Mouse (Mus musculus) left cerebral cortex, postnatal 4 days (tissue): ENCODE measurements around the gene Pcca. TPM values are rescaled to one million over a fixed set of nuclear protein-coding genes. Genes with fewer than 3 reads are reported as not detected.
A peak's percentile ranks its signal among the peaks of the same experiment; 100 is the strongest.

ENCODE experiments used
- DNase-seq: peaks from one replicate; pipeline ENCODE4 v3.0.0-alpha.2; 2022
- intact Hi-C: fragments of 180-260 bp; cut with DNase I; formaldehyde crosslinking; loops from one replicate; pipeline ENCODE4 v1.15.1; 2025
- total RNA-seq, 2 experiments: library from RNA; stranded (reverse); gene quantifications; 2 replicates each; pipeline ENCODE4 v1.2.3; 2021

Gene Pcca
- total RNA-seq, 2 experiments from 2014 or later: 26.1 to 29.5 TPM

- no peak for DNase-seq
- intact Hi-C loops: no loop called here
Observed at GRCm38 (mm10) chr14:122825464-122825863, 291.3 kb downstream of the Pcca start.

DNA sequence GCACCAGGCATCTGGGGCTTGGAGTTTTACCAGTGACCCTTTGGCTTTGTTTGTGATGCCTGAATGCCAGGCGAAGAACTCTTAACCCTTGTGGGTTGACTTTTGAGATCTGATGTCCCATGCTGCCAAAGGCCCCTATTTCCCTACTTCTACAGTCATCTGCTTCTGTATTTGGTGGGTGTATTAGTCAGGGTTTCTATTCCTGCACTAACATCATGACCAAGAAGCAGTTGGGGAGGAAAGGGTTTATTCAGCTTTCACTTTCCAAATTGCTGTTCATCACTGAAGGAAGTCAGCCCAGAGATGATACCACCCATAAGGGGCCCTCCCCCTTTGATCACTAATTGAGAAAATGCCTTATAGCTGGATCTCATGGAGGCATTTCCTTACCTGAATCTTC lies 296.3 kb downstream of the Pcca start:
- intact Hi-C loops: no loop called here
- no peak for DNase-seq

- no peak for DNase-seq
- intact Hi-C loops: no loop called here
Observed at GRCm38 (mm10) chr14:122833666-122834065, 299.5 kb downstream of the Pcca start.

DNA sequence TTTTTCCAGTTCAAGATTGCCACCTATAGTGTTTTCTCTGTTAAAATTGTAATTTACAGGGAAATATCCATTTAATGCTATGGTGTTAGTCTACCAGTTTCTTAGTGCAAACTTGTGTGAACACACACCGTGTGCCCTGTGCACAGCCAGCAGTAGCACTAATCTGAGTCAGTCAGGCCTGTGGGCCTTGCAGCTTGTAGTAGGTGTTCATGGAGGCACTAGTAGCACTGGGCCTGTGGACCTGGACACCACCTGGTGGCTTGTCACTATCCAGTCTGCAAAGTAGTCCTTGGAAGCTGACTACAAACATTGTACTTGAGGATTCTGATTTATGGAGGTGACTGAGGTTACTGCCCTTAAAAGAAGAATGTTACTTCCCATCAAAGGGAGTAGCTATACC lies 300.6 kb downstream of the Pcca start:
- DNase-seq: no peak
- intact Hi-C loops: no loop called here

DNA sequence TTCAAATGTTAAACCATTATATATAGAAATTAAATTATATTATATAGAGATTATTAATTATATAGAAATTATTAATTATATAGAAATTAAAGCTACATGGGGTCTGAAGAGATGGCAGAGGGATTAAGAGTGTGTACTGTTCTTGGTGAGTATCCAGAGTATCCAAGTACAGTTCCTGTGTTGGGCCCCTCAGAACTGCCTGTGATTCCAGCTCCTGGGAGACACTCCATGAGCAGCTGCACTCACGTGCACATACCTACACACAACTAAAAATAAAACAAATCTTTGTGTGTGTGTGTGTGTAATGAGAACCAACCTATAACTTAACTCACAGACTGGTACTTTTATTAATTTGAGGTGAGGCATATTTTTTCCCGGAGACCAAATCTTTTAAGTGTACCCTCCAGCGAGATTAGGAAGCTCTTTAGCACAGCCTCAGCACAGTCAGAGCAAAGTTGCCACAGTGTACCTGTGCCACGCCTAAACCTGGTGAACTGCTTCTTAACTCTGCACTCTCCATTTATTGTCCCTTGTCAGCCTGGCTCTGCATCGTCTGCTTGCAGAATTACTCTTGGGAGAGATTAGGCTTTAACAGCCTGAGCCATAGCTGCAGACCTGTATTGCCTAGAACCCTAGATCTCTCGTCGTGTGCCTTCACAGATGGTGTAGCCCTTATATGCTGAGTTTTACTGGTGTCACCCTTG lies 301.5 kb downstream of the Pcca start:
- DNase-seq: no peak
- intact Hi-C loops: no loop called here

GRCm38 (mm10) chr14:122836221-122836620 lies 302.1 kb downstream of the Pcca start:
- intact Hi-C loops: no loop called here
- DNase-seq: no peak

- peak; percentile 42 for DNase-seq
- intact Hi-C loops: no loop called here
Observed at GRCm38 (mm10) chr14:122837018-122837417, 302.9 kb downstream of the Pcca start.

DNA sequence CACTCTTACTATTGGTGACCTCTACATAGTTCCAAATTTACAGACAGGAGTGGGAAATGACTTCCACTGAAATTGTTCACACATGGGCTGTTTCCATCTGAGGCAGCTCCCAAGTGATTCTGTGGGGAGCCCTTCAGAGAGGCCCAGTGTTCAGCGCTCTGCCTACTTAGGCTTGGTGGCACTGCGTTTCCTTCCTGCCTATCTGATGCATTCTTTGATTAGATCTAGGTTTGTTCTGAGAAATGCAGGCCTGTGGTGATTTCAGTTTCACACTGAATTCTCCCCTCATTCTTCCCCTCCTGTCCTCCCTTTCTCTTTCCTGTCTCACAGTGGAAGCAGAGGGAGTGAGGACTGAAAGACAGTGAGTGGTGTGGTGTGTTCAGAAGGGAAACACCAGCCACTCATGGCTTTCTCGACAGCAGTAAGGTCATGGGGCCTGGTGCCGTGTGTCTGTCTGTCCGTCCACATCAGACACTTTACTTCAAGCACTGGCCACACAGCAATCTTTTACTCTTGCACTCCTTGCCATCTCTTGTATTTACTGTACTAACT lies 318.5 kb downstream of the Pcca start:
- intact Hi-C loops: no loop called here

GRCm38 (mm10) chr14:122859792-122860191 lies 325.7 kb downstream of the Pcca start:
- DNase-seq: no peak
- intact Hi-C loops: no loop called here

More for the DNA sequence above, 318.5 kb downstream of the Pcca start:
- no peak for DNase-seq

DNA sequence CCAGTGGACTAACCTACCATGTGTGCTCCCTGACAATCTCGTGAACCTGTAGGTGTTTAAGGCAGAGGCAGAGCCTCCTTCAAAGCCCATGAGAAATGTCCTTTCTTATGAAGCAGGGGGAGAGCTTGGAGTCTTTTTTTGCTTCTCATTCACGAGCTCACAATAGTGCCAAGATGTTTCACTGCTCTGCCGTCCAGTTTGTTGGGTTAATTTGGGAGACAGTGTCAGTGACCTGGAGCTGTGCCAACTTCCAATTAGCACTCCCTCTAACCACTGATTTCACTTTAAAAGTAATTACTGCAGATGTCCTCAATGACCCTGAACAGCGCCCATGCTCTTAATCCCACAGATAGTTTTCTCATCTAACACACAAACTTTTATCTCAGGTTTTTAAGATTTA lies 328.5 kb downstream of the Pcca start:
- intact Hi-C loops: no loop called here
- peak; percentile 54 for DNase-seq

- DNase-seq: no peak
- intact Hi-C loops: no loop called here
Observed at GRCm38 (mm10) chr14:122865462-122866129, 331.5 kb downstream of the Pcca start.

DNA sequence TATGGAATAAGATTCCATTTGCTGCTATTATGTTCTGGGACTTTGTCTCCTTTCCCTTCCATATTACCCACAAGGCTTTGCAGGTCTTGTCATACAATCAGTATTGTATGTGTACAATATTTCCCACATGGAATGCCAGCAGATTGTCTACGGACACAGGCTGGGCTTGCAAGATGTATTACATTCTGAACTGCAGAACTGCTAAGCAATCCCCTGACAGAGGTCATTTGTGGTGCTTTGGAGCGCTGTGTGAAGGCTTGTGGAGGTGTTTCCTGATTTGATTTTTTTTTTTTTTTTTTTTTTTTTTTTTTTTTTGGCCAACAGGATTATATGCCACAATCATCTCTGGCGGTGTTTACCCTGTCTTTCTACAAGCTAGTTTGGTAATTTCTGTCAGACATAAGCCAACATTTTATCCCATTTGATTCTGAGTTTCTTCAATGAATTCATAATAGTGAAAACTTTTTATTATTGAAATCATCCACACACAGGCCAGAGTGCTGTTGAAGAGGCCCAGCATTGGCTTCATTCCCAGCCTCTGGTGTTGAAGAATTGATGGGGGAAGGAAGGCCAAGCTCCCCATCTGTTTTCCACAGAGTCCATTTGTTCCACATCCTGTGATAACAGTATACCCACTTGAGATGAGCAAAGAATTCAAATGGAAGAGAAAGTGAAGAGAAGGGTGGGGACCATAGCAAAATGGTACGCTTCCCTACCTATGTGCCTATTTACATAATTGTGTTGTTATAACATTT lies 333.6 kb downstream of the Pcca start:
- DNase-seq: peak; percentile 61
- intact Hi-C loops: no loop called here

- intact Hi-C loops: loop anchor here (10.0 kb wide), 2 partner anchors 485 to 645 kb away; no protein-coding TSS in a partner anchor
- no peak for DNase-seq
Observed at GRCm38 (mm10) chr14:122869831-122870230, 335.7 kb downstream of the Pcca start.

DNA sequence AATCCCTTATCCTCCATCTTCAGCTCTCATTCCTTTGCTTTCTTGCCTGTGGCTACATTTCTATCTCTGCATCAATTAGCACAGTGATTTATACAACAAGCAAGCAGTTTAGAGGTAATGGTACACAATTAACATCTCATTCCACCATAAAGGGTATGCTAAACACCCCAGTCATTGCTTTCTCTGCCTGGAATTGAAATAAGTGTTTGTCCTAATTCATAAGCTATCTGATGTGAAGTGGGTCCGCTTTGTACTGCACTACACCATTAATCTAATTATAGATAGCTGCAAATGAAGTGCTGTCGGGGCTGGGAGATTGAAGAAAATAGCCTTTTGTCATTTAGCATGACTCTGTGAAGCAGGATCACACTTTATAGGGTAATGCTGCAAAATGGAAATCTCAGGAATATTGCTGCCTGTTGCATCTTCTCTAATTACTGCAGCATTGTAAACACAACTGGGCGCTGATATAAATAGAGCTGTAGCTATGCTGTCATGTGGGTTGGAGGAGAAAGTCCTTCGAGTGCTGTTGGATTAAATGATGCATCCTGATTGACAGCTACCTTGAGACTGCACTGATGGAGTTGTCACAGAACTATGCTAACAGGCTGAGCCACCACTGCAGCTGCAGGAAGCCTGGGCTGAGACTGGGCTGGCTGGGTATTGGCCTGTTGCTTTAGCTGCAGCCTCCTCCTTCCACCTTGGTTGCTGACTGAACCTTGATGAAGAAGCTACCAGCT lies 337.9 kb downstream of the Pcca start:
- no peak for DNase-seq
- intact Hi-C loops: loop anchor here (10.0 kb wide), 2 partner anchors 487 to 647 kb away; no protein-coding TSS in a partner anchor

GRCm38 (mm10) chr14:122872612-122873011 lies 338.5 kb downstream of the Pcca start:
- intact Hi-C loops: loop anchor here (10.0 kb wide), 2 partner anchors 488 to 648 kb away; no protein-coding TSS in a partner anchor
- no peak for DNase-seq

GRCm38 (mm10) chr14:122875056-122875455 lies 340.9 kb downstream of the Pcca start:
- DNase-seq: peak; percentile 52
- intact Hi-C loops: loop anchor here (5.0 to 10.0 kb wide), 3 partner anchors 393 to 650 kb away; no protein-coding TSS in a partner anchor

DNA sequence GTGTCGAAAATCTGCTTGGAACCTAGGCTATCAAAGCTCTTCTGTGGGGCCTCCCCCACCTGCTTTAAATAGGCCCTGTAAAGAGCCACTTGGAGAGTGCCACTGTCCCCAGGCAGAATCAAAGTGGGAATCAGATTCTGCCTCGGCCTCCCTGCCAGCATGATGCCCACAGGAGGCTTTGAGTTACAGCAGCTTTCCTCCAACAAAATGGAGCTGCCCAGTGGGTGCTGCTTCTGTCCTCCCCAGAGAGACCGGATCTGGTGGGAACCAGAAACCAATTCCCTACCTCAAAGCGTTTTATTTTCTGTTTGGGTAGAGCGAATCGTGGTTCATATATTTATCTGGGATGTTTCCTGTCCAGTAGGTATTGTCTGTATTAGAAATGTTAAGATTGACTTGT lies 341.5 kb downstream of the Pcca start:
- intact Hi-C loops: loop anchor here (5.0 to 10.0 kb wide), 3 partner anchors 393 to 651 kb away; no protein-coding TSS in a partner anchor
- peak; percentile 26 for DNase-seq

DNA sequence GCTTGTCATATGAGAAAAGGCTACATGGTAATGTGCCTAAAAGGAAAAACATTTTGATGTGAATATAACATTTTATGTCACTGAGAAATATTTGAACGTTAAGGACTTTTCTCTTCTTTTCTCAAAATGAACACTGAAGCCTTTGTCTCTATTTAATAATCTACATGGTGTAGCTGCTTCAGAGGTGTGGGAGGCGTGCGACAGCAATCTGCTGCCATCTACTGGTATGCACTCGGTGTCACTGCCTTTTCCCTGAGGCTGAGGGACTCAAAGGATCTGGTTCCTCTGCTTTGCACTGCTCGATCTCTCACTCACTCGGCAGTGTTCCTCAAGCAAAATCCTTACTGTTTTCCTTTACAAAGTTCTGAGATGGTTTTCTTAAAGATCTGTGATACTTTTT lies 342.0 kb downstream of the Pcca start:
- intact Hi-C loops: loop anchor here (5.0 to 10.0 kb wide), 3 partner anchors 394 to 651 kb away; no protein-coding TSS in a partner anchor
- peak; percentile 88 for DNase-seq

GRCm38 (mm10) chr14:122876723-122877122 lies 342.6 kb downstream of the Pcca start:
- DNase-seq: peak; percentile 23
- intact Hi-C loops: loop anchor here (5.0 to 10.0 kb wide), 3 partner anchors 394 to 652 kb away; no protein-coding TSS in a partner anchor

GRCm38 (mm10) chr14:122877787-122878186 lies 343.7 kb downstream of the Pcca start:
- intact Hi-C loops: loop anchor here (5.0 to 10.0 kb wide), 3 partner anchors 395 to 653 kb away; no protein-coding TSS in a partner anchor
- no peak for DNase-seq
